Mouse (Mus musculus): Measurements from ENCODE around the gene Igsf21. TPM values are rescaled to one million over a fixed set of nuclear protein-coding genes. Genes with fewer than 3 reads are reported as not detected.

Gene Igsf21
- polyA plus RNA-seq, 1 experiment = 0.35 TPM

- no peak for DNase-seq (ENCODE audit: low read depth)
Observed at GRCm38 (mm10) chr4:140235361-140236153, 11.0 kb downstream of the Igsf21 start.

GRCm38 (mm10) chr4:140234412-140235205 is 12.0 kb downstream of the Igsf21 start:
- DNase-seq (ENCODE audit: low read depth) = no peak

- no peak for DNase-seq (ENCODE audit: low read depth)
Observed at GRCm38 (mm10) chr4:140227837-140228236, 18.7 kb downstream of the Igsf21 start.

- no peak for DNase-seq (ENCODE audit: low read depth)
Observed at GRCm38 (mm10) chr4:140225204-140225603, 21.4 kb downstream of the Igsf21 start.

GRCm38 (mm10) chr4:140224451-140224850 is 22.1 kb downstream of the Igsf21 start:
- no peak for DNase-seq (ENCODE audit: low read depth)

GRCm38 (mm10) chr4:140223067-140223466 is 23.5 kb downstream of the Igsf21 start:
- no peak for DNase-seq (ENCODE audit: low read depth)

GRCm38 (mm10) chr4:140220326-140221093 is 26.1 kb downstream of the Igsf21 start:
- no peak for DNase-seq (ENCODE audit: low read depth)

GRCm38 (mm10) chr4:140218853-140219852 is 27.4 kb downstream of the Igsf21 start:
- no peak for DNase-seq (ENCODE audit: low read depth)

- DNase-seq (ENCODE audit: low read depth) = no peak
Observed at GRCm38 (mm10) chr4:140218384-140218783, 28.2 kb downstream of the Igsf21 start.

GRCm38 (mm10) chr4:140217934-140218333 is 28.6 kb downstream of the Igsf21 start:
- DNase-seq (ENCODE audit: low read depth) = no peak

- DNase-seq (ENCODE audit: low read depth) = no peak
Observed at GRCm38 (mm10) chr4:140216096-140216495, 30.5 kb downstream of the Igsf21 start.

- DNase-seq (ENCODE audit: low read depth) = no peak
Observed at GRCm38 (mm10) chr4:140215205-140215604, 31.4 kb downstream of the Igsf21 start.

GRCm38 (mm10) chr4:140214406-140214805 is 32.2 kb downstream of the Igsf21 start:
- no peak for DNase-seq (ENCODE audit: low read depth)

- DNase-seq (ENCODE audit: low read depth) = no peak
Observed at GRCm38 (mm10) chr4:140210129-140210890, 36.3 kb downstream of the Igsf21 start.

- DNase-seq (ENCODE audit: low read depth) = no peak
Observed at GRCm38 (mm10) chr4:140205811-140206231, 40.8 kb downstream of the Igsf21 start.

GRCm38 (mm10) chr4:140204775-140205174 is 41.8 kb downstream of the Igsf21 start:
- no peak for DNase-seq (ENCODE audit: low read depth)

- no peak for DNase-seq (ENCODE audit: low read depth)
Observed at GRCm38 (mm10) chr4:140203696-140204272, 42.8 kb downstream of the Igsf21 start.

GRCm38 (mm10) chr4:140202196-140202595 is 44.4 kb downstream of the Igsf21 start:
- DNase-seq (ENCODE audit: low read depth) = no peak

GRCm38 (mm10) chr4:140200296-140200695 is 46.3 kb downstream of the Igsf21 start:
- no peak for DNase-seq (ENCODE audit: low read depth)

- DNase-seq (ENCODE audit: low read depth) = no peak
Observed at GRCm38 (mm10) chr4:140196717-140197116, 49.9 kb downstream of the Igsf21 start.
